Mouse (Mus musculus) T-cell, adult 2 months (primary cell): ENCODE measurements around the gene Saxo1.

ENCODE experiments used
- DNase-seq: peaks from one replicate; pipeline ENCODE4 v3.0.0; 2022; ENCODE audit warnings: low spot score

Saxo1 gene

DNA sequence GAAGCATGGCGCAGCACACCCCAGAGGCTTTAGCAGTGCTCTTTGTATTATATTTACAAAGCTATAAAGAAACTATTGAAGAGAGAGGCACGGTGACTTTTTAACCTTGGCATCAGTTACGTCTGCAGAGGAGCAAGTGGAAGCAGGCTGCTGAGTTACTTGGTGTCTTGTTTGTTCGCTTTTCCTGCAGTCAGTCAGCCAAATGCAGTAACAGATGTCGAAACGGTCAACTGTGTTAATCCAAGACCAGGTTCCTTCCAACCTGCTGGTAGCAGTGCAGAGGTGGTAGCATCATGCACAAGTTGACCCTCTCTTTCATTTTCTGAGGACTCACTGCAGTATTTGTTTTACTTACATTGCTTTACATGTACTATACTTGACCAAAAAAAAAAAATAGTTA, 135.5 kb downstream of the Saxo1 start:
- DNase-seq = no peak

DNA sequence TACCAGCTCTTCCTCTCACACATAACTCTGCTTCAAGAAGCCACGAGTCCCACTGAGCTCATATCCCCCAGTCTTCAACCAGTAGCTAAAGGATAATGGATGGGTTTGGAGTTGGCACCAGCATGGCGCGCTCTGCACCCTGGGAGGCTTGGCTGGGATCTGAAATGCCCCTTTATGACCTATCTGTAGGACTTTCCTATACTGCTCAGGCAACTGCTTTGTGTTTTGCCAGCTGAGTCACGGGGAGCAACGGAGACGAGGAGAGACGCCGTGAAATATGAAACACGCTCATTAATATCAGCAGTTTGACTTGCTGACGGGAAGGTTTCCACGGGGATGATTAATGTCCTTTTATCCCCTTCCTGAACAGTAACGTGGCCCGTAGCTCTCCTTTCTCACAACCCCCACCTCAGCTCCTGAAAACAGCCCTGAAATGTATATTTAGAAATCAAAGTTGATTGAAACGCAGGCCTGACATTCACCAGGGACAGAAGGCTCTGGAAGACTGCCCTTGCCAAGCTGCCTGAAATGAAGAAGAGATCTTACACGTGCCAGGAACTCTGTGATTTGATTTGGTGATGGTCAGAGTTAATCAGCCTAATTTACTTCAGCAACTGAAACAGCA, 141.6 kb downstream of the Saxo1 start:
- DNase-seq = no peak

DNA sequence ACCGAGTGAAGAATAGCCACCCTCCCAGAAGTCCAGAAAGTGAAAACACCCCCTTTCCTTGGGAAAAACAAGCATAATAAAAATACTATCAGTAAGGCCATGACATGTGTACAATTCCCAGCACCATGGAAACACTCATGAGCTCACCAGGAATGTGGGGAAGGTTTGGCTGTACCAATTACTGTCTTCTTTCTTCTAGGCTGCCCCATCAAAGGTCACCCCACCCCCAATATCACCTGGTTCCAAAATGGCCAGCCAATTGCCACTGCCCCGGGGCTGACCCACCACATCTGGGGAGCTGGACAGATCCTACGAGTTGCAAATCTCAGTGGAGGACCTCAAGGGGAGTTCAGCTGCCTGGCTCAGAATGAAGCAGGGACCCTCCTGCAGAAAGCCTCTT, 144.7 kb downstream of the Saxo1 start:
- no peak for DNase-seq

DNA sequence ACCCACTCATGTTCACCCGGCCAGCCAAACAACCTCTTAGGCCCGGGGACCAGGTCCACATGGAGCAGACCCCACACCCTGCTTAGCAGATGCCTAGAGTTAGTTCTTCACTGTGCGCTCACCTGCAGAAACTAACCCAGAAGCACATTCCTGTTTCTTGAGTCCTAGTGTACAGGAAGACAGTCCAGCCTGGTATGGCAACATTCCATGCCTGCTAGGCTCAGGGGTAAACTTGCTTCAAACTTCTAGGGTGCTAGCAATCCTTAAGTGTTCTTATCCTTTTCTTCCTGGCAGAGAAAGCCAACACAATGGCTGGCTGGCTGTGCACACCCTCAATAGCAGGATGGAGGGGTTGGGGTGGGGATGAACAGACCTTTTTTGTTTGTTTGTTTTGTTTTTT, 147.2 kb downstream of the Saxo1 start:
- DNase-seq = no peak

DNA sequence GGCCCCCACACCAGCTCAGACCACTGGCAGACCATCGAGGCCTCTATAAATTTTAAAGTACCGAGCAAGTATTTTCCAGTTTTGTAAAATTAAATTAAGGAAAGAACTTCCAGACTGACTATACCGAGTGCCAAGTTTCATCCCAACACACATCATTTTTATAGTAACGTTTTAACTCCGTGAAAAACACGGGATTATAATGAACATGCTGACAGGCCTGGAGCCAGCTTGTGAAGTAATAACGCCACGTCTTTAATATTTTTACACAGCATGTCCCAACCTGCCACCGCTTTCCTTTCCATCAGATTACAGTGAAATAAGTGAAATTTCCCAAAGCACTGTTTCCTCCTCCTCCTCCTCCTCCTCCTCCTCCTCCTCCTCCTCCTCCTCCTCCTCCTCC, 149.7 kb downstream of the Saxo1 start:
- DNase-seq = no peak

DNA sequence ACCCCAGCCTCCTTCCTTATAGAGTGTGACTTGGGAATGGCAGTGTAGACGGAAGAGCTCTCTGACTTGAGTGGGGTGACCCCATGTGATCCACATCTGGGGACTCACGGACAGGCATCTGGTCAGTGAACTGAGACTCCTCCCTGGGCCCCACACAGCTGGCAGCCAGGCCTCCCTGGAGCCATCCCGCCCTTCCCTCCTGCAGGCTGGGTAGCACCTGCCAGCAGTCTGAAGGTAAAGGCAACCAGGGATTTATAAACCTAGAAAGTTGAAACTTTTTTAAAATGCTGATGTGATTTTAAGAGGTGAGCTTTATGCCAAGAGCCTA, 151.0 kb downstream of the Saxo1 start:
- no peak for DNase-seq

DNA sequence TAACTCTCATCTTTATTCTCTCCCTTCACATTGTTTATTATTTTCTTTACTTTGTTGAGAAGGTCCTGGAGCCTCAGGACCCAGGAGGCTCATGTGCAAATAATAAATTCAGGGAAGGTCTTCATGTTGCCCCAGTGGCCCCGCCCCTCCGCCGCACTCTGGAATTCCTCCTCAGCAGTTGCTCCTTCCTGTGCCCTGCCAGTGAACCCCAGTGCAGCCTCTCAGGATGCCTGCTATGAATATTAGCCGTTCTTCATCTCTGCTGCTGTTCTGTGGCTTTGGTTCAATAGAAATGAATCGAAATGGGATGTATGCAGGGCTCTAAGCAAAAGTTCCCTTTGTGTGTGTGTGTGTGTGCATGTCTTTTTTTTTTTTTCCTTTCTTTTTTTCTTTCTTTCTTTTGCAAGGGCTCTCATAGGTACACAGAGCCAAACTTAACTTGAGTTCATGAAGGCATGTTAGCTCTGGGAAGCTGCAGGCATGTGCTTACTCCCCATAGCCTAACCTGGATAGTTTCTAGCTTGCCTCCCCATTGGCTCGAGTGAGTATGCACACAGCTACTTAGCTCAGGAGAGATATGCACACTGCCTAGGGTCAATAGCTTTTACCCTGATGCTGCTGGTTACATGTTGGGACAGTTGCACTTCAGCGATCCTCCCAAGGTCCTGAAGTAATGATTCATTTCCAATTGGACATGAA, 151.5 kb downstream of the Saxo1 start:
- DNase-seq = no peak

DNA sequence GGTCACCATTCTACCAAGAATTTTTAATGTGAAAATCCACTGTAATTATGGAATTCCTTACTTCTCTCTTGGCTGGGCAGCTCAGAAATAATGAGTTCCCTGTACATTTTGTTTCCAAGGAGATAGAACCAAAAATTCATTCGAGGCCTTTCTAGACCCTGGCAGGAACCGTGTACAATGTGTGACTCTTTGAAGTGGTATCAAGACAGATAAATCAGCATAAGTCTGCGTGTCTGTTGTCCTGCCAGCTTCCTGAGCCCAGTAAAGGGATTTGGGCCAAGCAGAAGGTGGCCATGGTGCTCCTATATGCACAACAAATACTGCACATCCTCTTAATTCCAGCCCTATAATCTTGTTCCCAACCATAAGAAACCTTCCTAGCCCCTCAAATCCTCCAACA, 157.0 kb downstream of the Saxo1 start:
- no peak for DNase-seq

DNA sequence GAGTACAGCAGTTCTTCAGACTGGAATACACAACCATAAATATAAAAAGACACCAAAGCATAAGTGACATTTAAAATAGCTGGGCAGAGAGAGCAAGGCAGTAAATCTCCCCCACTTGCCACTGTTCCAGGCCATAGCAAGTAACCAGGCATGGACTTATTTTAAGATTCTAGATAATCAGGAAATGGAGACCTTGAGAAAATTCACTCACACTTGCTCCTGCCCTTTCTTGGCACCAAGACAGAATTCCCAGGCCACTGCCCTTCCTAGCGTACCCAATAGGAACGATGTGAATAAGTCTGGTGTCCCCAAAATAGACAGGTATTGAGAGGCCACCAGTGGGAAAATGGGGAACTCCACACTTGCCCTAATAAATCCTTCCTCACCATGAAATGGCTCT, 160.7 kb downstream of the Saxo1 start:
- DNase-seq = no peak

DNA sequence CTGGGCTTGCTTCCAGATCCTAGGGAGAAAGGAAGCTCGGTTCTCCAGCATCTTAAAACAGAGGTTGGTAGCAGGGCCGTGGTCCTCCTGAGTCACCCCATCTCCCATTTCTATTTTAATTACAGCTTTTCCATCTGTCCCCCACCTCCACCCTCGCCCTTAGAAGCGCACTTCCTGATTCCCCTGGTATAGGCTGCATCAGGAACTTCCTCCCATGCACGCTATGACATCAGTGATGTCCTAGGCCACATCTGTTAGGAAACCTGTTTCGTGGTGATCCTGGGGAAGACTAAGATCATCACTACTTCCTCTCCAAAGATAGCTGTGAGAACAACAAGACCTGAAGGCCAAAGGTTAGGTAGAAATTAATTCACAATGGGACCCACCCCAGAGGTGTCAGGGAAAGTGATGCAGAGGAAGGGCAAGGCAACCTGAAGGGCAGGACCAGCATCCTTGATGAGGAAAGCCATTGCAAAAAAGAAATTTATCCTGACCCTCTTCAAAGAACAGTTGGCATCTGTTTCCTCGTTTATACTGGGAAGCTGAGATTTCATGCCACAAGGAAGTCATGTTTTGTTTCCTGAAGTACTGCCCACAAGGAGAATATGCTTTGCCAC, 161.3 kb downstream of the Saxo1 start:
- DNase-seq = no peak

DNA sequence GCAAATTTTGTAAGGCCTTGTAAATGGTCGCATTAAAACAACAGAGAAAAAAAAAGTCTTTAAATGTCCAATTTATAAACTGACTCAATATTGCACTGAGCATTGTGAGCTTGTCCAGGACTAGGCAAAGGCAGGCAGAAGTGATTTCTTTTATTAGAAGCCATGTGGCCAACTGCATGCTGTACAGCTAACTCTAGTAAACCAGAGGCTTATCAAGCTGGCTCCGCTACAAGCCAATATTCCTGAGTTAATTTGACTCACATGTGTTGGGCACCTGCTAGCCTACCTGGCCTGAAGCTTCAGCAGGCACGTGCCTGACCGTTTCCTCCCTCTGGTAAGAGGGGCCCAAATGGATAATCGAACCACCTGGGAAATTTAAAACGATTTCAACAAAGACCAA, 162.5 kb downstream of the Saxo1 start:
- no peak for DNase-seq
